Mouse (Mus musculus): ENCODE measurements around the gene Prr14l. TPM values are rescaled to one million over a fixed set of nuclear protein-coding genes. Genes with fewer than 3 reads are reported as not detected.
A peak's percentile ranks its signal among the peaks of the same experiment; 100 is the strongest.
"Not testable (repeated sequence)": the region's sequence is repeated elsewhere in the genome, so short reads cannot be mapped to it uniquely, and the experiment has no call there.

Prr14l gene
- total and polyA plus RNA-seq, 2 experiments from 2014 or later, result 8.4 to 20.2 TPM

DNA sequence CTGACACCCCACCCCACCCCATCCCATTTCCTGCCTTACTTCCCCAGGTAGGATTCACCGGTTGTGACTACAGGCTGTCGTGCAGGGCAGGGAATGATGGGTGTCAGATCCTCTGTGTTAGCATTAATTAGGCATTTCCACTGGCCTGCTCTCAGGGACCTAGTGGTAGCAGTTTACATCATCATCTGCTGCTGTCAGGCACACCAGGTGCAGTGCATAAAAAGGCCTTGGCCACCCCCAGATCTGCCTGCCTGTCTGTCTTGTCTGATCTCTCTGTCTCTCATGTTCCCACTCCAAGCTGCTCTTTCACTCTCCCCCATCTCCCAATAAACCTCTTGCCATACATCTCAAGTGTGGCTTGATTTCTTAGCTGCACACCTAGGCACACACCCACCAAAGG is 102.3 kb downstream of the Prr14l start:
- no peak overlapping the region for H3K27ac ChIP-seq (ENCODE audit: low read depth, low read length)
- no peak overlapping the region for H3K4me3 ChIP-seq (ENCODE audit: low read depth, low read length)
- no peak overlapping the region for H3K9ac ChIP-seq
- H3K27me3 ChIP-seq (ENCODE audit: insufficient read depth, low read length), result no peaks in the 10 kb centered on the region
- no peaks in the 10 kb centered on the region for H3K36me3 ChIP-seq (ENCODE audit: insufficient read depth)
- TF ChIP-seq CTCF (IDR thresholded peaks at IDR 0.05; ENCODE audit: low read depth), result no peak
- 40% methylated on average over 2 of the region's 2 CpGs for WGBS
- H3K9me3 ChIP-seq (ENCODE audit: low read length), result no peaks in the 10 kb centered on the region
- no peak for ATAC-seq
- H3K4me2 ChIP-seq (ENCODE audit: low read depth), result no peak overlapping the region
- DNase-seq, result no peak
- no peaks in the 10 kb centered on the region for H3K4me1 ChIP-seq (ENCODE audit: insufficient read depth)

DNA sequence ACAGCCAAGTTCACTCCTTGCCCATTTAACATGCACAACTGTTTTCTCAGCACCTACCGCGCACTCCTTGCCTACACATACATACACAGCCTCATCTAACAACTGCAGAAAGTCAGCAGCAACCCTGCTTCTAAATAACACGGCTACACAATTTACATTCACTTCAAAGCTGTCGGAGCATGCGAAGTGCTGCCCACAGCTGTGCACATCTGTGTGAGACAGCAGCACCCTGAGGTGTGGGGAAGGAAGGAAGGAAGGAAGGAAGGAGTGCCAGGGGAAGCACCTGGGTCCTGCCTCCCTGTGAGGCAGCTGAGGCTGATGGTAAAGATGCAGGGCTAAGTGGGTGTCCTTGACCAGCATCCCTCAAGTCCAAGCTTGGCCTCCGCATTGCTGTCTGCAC is 105.1 kb downstream of the Prr14l start:
- no peak overlapping the region for H3K4me3 ChIP-seq (ENCODE audit: low read depth, low read length)

DNA sequence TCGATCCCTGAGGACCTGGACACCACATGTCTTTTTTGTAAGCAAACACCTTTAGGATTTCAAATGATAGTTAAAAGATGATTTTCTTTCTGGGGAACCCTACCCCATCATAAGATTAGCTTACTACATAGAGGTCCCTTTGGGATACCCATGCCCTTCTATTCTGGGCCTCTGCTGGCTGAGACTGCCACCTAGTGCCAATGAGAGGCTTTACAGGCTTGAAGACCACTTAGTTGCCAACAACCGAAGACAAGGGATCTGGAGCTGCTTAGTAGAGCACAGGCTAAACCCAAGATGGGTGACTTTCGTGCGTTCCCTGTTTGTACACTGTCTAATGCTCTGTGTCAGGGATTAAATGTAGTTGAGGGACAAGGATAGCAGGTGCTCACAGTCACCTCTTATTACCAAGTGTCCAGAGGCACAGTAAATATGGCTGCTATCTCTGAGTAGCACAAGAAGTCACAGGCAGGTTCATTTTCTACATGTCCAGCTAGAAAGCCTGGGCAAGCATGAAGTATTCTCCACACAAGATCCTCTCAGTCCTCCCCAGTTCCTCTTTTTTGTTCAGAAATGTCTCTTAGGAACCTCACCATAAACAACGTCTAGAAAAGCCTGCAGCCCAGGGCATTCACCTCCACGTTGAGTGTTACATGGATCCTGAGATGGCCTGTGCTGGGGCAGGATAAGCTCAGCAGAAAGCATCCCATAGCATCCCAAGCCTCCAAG is 106.2 kb downstream of the Prr14l start:
- peak; percentile 76 for ATAC-seq
- Histone ChIP-seq H3K4me2 (ENCODE audit: low read depth) (no peak overlapping the region), H3K9ac (no peak overlapping the region), H3K9me3 (ENCODE audit: low read length) (no peaks in the 10 kb centered on the region), H3K27me3 (ENCODE audit: insufficient read depth, low read length) (no peaks in the 10 kb centered on the region), H3K4me3 (ENCODE audit: low read depth, low read length) (no peak overlapping the region), H3K36me3 (ENCODE audit: insufficient read depth) (no peaks in the 10 kb centered on the region), H3K27ac (ENCODE audit: low read depth, low read length) (no peak overlapping the region), H3K4me1 (ENCODE audit: insufficient read depth) (no peaks in the 10 kb centered on the region)
- TF ChIP-seq CTCF (IDR thresholded peaks at IDR 0.05; ENCODE audit: low read depth), result peak; percentile 79
- 67% methylated on average over 6 of the region's 6 CpGs for WGBS
- peak; percentile 66 for DNase-seq

More for the DNA sequence above, 105.1 kb downstream of the Prr14l start:
- H3K36me3 ChIP-seq (ENCODE audit: insufficient read depth), result no peaks in the 10 kb centered on the region
- H3K27me3 ChIP-seq (ENCODE audit: insufficient read depth, low read length), result no peaks in the 10 kb centered on the region
- DNase-seq, result no peak
- H3K9me3 ChIP-seq (ENCODE audit: low read length), result no peaks in the 10 kb centered on the region
- 92% methylated on average over 6 of the region's 6 CpGs for WGBS
- H3K4me1 ChIP-seq (ENCODE audit: insufficient read depth), result no peaks in the 10 kb centered on the region
- no peak overlapping the region for H3K9ac ChIP-seq
- no peak overlapping the region for H3K27ac ChIP-seq (ENCODE audit: low read depth, low read length)
- no peak for TF ChIP-seq CTCF (IDR thresholded peaks at IDR 0.05; ENCODE audit: low read depth)
- no peak for ATAC-seq
- no peak overlapping the region for H3K4me2 ChIP-seq (ENCODE audit: low read depth)

DNA sequence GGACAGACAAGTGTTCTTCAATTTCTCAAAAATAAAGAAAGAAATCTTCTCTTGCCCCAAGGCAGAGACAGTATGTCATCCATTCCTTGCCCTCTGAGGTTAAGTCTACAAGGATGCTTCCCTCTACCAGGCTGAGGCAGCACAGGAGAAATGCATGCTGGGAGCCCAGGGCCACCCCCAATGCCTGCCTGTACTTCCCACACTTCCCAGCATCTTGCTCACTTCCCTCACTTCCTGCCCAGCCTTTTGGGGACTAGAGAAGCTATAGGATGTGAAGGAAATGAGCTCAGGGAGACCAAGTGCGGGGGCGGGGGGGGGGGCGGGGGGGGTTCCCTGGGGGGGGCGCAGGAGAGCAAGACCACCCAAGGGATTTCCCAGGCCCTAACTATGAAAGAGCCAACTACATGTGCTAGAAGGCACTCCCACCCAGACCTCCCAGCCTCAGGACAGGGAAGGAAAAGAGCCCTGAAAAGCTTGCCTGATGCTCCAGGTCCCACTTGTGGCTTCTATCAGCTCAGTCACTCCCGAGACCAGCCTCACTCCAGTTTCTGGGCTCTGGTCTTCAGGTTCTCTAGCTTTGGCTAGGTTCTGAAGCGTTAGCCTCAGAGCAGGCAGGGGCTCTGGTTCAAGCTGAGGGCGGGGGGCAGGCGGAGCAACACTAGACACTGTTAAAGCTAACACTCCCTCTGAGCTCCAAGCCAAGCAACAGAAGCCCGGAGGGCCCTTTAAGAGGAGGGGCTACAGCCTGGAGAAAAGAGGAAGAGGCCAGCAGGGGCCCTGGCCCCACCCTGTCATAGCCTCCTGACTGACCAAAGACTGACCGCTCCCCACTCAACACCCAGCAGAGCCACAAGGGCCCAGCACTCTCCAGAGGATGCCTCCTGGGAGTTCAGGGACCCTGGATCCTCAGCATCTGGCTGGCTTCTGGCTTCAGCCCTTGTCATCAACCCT is 108.1 kb downstream of the Prr14l start:
- Histone ChIP-seq H3K27ac (ENCODE audit: low read depth, low read length) (no peak overlapping the region), H3K4me3 (ENCODE audit: low read depth, low read length) (no peak overlapping the region), H3K9ac (no peak overlapping the region), H3K4me1 (ENCODE audit: insufficient read depth) (0 out of 2 replicates have a peak, but pooled peaks cover 3% of the 10 kb centered on the region), H3K4me2 (ENCODE audit: low read depth) (peak overlapping the region; percentile 23; the same call in 1 of the 2 replicates), H3K9me3 (ENCODE audit: low read length) (no peaks in the 10 kb centered on the region), H3K27me3 (ENCODE audit: insufficient read depth, low read length) (no peaks in the 10 kb centered on the region), H3K36me3 (ENCODE audit: insufficient read depth) (no peaks in the 10 kb centered on the region)
- no peak for TF ChIP-seq CTCF (IDR thresholded peaks at IDR 0.05; ENCODE audit: low read depth)
- DNase-seq (peak; percentile 17), ATAC-seq (peak; percentile 41)
- 15% methylated on average over 7 of the region's 10 CpGs for WGBS

DNA sequence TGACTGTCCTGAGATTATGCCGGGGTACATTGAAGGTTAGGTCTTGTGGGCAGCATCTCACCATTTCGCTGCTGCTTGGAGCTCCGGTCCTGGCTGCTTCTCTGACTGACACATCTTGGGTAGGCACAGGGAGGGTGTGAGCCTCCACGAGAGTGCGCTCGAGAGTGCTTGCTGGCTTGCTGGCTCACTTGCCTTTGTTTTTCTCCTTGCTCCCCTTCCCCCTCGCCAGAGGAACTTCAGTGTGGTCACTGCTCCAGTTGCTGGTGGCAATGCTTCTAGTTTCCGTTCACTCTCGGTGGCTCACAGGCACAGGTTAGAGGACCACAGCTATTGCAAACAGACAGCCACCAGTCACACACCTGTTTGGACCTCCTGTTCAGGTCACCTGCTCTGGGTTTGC is 111.9 kb downstream of the Prr14l start:
- no peak overlapping the region for H3K4me3 ChIP-seq (ENCODE audit: low read depth, low read length)
- DNase-seq (peak; percentile 74), ATAC-seq (peak; percentile 82)
- no peaks in the 10 kb centered on the region for H3K9me3 ChIP-seq (ENCODE audit: low read length)
- H3K4me1 ChIP-seq (ENCODE audit: insufficient read depth), result 0 out of 2 replicates have a peak, but pooled peaks cover 3% of the 10 kb centered on the region
- peak overlapping the region; percentile 76 for H3K27ac ChIP-seq (ENCODE audit: low read depth, low read length)
- 0 out of 2 replicates have a peak overlapping the region, but pooled peaks have one; percentile 5 for H3K4me2 ChIP-seq (ENCODE audit: low read depth)
- H3K27me3 ChIP-seq (ENCODE audit: insufficient read depth, low read length), result no peaks in the 10 kb centered on the region
- WGBS, result 30% methylated on average over 9 of the region's 9 CpGs
- peak; percentile 68 for TF ChIP-seq CTCF (IDR thresholded peaks at IDR 0.05; ENCODE audit: low read depth)
- H3K9ac ChIP-seq, result peak overlapping the region; percentile 22; the same call in 1 of the 2 replicates
- H3K36me3 ChIP-seq (ENCODE audit: insufficient read depth), result peaks cover 2% of the 10 kb centered on the region; the same call in 1 of the 2 replicates

DNA sequence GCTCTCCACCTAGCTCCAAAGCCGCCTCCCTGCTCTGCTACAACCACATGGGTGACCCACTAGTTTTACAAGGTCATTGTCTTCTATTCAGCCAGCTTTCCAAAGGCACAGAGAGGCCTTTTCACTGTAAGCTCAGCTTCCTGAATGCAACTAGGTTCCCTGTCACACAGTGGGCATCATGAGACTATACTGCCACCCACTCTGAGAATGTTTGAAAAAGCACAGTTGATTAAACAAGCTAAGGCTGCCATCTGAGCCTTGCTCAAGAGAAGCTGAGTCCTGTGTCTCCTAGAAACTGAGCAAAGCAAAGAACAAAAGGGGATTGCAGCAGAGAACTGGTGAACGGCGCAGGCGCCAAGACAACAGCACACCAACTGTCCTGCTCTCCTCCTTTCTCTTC is 112.7 kb downstream of the Prr14l start:
- H3K4me2 ChIP-seq (ENCODE audit: low read depth); H3K36me3 ChIP-seq (ENCODE audit: insufficient read depth); H3K4me1 ChIP-seq (ENCODE audit: insufficient read depth); H3K9me3 ChIP-seq (ENCODE audit: low read length); H3K27me3 ChIP-seq (ENCODE audit: insufficient read depth, low read length); H3K4me3 ChIP-seq (ENCODE audit: low read depth, low read length): not testable (repeated sequence)
- 32% methylated on average over 4 of the region's 4 CpGs for WGBS
- Histone ChIP-seq H3K9ac (peak overlapping the region; percentile 22; the same call in 1 of the 2 replicates), H3K27ac (ENCODE audit: low read depth, low read length) (peak overlapping the region; percentile 71; the same call in 1 of the 2 replicates)
- DNase-seq (peak; percentile 52), ATAC-seq (peak; percentile 83)

DNA sequence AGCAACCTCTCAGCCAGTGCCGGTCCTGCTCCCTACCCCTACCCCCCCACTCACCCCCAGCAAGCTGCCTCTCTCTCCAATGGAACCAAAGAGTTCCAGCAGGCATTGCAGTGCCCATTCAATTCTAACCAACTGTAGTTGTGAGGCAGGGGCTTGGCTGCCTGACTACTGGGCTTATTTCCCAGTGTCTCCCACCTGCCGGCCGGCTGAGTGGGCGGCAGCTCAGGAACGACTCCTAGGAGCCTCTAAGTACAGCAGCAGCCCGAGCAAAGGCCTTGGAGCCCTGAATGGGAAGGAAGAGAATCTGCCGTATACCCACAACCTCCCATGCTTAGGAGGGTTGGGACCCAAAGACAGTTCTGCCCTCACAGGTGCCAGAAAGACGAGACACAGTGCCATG is 113.2 kb downstream of the Prr14l start:
- WGBS, result 51% methylated on average over 8 of the region's 8 CpGs
- H3K4me1 ChIP-seq (ENCODE audit: insufficient read depth); H3K4me2 ChIP-seq (ENCODE audit: low read depth); H3K27me3 ChIP-seq (ENCODE audit: insufficient read depth, low read length); H3K9me3 ChIP-seq (ENCODE audit: low read length); H3K9ac ChIP-seq; H3K36me3 ChIP-seq (ENCODE audit: insufficient read depth); H3K4me3 ChIP-seq (ENCODE audit: low read depth, low read length): not testable (repeated sequence)
- peak overlapping the region; percentile 71; the same call in 1 of the 2 replicates for H3K27ac ChIP-seq (ENCODE audit: low read depth, low read length)
- DNase-seq, result peak; percentile 18
- peak; percentile 7; the same call in 1 of the 2 replicates for ATAC-seq
